Mouse (Mus musculus) ES-E14 (cell line): ENCODE measurements around the gene Sgta.
"Not testable (repeated sequence)": the region's sequence is repeated elsewhere in the genome, so short reads cannot be mapped to it uniquely, and the experiment has no call there.

Experiments
- CHD2 ChIP-seq: IDR thresholded peaks from 2 replicates; pipeline ENCODE4 v1.6.1; 2014; ENCODE audit warnings: mild to moderate bottlenecking, low read depth, low read length, inconsistent platforms
- HCFC1 ChIP-seq: IDR thresholded peaks from 2 replicates; pipeline ENCODE4 v1.6.1; 2012; ENCODE audit warnings: low read length, inconsistent platforms, borderline replicate concordance; ENCODE audit not compliant: insufficient read depth
- MAFK ChIP-seq: IDR thresholded peaks from 2 replicates; pipeline ENCODE4 v1.6.1; 2014; ENCODE audit warnings: mild to moderate bottlenecking, low read depth, low read length, inconsistent platforms; ENCODE audit not compliant: insufficient read depth
- ZC3H11A ChIP-seq: IDR thresholded peaks from 2 replicates; pipeline ENCODE4 v1.6.1; 2012; ENCODE audit warnings: low read depth, mild to moderate bottlenecking, inconsistent platforms, low read length, borderline replicate concordance

DNA sequence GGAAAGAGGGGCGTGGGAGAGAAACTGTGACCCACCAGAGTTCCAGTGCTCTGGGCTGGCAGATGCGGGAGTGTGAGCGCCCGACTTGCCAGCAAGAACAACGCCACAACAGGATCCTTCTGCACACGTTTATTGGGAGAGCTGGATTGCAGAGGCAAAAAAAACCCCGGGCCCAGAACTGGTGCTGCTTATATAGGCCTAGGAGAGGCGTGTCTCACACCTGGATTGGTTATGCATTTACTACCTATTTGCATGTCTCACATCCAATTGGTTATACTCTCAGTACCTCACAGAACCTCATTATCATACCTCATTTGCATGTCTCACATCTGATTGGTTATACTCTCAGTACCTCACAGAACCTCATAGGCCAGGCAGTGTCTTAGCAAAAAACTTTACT is 4.5 kb upstream of the Sgta start:
- not testable (repeated sequence) for TF ChIP-seq CHD2, HCFC1, ZC3H11A, MAFK
